Mouse (Mus musculus) liver, postnatal 0 days (tissue): ENCODE measurements around the gene Pole3.

Source experiments
- CTCF ChIP-seq: sonication (generic); IDR thresholded peaks from 2 replicates; pipeline ENCODE4 v1.5.1; 2016; ENCODE audit warnings: antibody characterized with exemption, low read depth
- EP300 ChIP-seq: IDR thresholded peaks from 2 replicates; pipeline ENCODE4 v1.6.1; 2016; ENCODE audit warnings: antibody characterized with exemption, low read depth, mild to moderate bottlenecking

DNA sequence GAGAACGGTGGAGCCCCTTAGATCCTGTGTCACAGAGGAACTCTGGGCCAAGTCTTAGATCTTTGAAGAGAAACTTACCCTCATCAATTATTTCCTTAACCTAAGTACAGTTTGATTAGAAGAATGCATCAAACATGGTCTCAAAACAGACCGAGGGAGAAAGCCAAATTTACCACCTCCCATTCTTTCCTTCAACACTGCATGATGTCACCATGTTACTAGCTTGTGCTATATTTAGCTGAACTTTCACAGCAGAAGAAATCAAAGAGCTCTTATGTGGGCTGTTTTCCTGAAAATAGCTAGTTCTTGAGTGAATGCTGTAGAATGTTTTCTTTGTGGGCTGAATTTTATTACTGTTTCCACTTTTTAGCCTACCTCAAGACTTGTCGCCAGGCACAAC lies 32.6 kb upstream of the Pole3 start:
- no peak for TF ChIP-seq EP300
- TF ChIP-seq CTCF: no peak
